Mouse (Mus musculus) kidney, postnatal 36 days (tissue): ENCODE results near the gene Ncln.
"Not testable (repeated sequence)": the region's sequence is repeated elsewhere in the genome, so short reads cannot be mapped to it uniquely, and the experiment has no call there.

ENCODE experiments used
- DNase-seq, 2 experiments: peaks; one replicate each; pipeline ENCODE4 v3.0.0; 2021 to 2022; ENCODE audit warnings: mixed read lengths in 2 of 2

Ncln gene

GRCm38 (mm10) chr10:81461673-81462414 is 34.3 kb downstream of the Ncln start:
- peak in 1 of 2 experiments; percentile 24 for DNase-seq

- no peak for DNase-seq
Observed at GRCm38 (mm10) chr10:81460951-81461350, 35.2 kb downstream of the Ncln start.

DNA sequence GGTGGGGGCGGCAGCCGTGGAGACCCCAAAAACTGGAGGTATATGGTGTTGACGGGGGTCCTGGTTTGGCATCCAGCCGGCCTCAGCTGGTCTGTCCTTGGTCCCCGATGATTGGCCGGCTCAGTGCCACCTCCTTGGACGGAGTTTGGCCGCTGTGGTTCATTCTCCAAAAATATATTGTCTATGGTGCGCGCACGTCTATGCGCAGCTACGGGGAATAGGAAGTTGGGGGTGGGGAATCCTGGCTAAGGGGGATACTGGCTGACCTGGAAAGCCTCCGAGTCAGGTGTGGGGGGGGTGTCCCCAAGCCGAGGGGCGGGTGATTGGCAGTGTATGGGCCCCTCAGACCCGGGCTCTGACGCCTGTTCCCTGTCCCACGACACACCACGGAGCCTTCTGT is 35.7 kb downstream of the Ncln start:
- no peak for DNase-seq

- no peak for DNase-seq
Observed at GRCm38 (mm10) chr10:81459399-81459798, 36.8 kb downstream of the Ncln start.

- no peak for DNase-seq
Observed at GRCm38 (mm10) chr10:81458267-81458666, 37.9 kb downstream of the Ncln start.

- DNase-seq, result no peak
Observed at GRCm38 (mm10) chr10:81457624-81458023, 38.6 kb downstream of the Ncln start.

DNA sequence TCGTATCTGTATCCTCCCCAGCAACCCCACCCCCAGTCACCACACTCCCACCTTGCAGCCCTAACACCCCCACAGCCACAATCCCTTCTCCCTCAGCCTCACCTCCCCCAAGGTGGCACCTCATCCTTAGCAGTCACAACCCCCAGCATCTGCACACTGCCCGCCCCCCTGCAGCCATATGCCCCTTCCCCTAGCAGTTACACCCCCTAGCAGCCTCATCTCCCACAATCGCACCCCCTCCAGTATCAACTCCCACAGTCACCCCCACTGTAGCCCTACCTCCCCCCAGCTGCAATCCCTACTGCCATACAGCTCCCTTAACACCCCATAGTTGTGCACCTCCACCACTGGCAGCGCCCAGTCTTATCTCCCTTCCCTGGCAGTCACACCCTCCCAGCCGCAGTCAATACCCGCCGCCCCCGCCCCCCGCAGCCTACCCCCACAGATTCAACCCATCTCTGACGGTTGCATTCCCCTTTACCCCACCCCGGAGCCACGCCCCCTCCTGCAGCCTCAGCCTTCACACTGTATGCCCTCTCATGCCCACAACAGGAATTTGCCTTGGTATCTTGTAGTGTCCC is 39.1 kb downstream of the Ncln start:
- no peak for DNase-seq

DNA sequence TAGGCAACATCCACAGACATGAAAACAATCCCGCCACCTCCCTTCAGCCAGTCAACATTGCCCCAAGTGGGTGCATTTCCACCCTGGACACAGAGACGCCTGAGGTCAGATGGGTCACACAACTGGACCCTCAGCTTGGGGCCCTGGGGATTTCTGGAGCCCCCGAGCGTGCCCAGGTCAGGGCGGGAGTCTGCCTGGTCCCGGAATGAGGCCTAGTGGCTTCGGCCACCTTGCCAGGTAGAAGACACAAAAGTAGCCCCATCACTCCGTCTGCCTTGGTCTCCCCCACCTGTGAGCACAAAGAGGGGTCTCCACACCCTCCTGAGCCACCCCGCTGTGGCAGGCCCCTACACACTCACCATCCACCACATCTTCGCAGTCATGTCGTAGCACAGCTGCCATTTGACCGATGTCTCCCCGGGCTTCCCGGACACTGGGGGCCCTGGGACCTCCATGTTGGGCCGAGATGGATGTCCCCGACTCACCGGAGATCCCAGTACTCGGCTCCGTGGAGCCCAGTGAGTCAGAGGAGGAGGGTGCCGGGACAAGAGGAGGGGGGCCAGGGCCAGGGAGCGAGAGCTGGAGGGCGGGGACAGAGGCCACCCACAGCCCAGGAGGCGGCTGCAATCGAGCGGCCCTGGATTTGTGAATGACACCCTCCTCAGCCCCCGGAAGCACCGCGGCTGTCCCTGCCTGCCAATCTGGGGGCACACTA is 40.9 kb downstream of the Ncln start, which contains the start of gene Nfic:
Gene Nfic, minus strand, starts transcription at position 455 of the 715 bp plus-strand sequence.
- no peak for DNase-seq

- DNase-seq, result no peak
Observed at GRCm38 (mm10) chr10:81454106-81454505, 42.1 kb downstream of the Ncln start.

GRCm38 (mm10) chr10:81452947-81453288 is 43.3 kb downstream of the Ncln start:
- no peak for DNase-seq

GRCm38 (mm10) chr10:81452237-81452946 is 43.8 kb downstream of the Ncln start:
- DNase-seq, result no peak

DNA sequence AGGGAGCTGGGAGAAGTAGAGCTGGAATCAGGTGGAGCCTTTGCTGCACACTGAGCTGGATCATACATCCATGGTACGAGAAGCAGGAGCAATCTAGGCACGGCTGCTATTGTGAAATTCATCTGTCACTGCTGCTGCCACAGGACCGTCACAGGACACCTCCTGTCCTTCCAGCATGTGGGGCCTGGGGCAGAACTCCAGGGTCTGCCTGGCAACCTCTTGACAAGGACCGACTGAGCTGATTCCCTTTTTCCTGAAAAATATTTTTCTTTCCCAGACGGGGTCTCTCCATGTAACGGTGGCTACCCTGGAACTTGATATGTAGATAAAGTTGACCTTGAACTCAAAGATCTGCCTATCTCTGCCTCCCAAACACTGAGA is 44.8 kb downstream of the Ncln start:
- DNase-seq, result no peak

DNA sequence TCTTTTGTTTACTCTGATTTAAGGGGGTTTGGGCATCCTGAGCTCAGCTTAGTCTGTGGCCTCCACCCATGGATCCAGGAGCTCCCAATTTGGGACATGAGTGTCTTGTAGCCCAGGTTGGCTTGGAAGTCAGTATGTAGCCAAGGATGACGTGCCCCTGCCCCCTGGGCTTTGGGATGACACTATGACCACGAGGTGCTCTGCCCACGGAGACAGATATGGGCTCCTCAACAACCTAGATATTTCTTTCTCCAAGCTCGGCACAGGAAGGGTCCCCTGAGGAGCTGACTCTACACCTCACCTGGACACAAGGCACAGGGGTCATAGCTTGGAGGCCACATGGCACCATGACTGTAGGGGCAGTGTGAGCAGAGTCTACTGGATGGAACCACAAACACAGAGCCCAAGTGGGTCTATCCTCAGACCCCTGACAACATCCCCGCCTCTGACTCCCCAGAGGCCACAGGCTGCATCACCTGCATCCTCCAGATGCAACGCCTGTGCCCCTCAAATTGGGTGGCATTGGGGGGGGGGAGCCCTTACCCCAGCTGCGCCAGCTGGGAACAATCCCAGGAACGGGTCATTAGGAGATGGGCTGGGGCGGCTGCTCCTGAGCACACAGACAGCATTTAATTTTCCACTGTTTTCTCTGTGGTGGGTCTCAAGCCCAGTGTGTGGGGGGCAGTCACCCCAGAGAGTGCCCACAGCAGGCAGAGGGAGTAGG is 45.4 kb downstream of the Ncln start:
- DNase-seq, result no peak

- DNase-seq, result peak; percentile 82 to 93
Observed at GRCm38 (mm10) chr10:81450140-81450539, 46.1 kb downstream of the Ncln start.

GRCm38 (mm10) chr10:81445516-81445915 is 50.7 kb downstream of the Ncln start:
- not testable (repeated sequence) for DNase-seq

DNA sequence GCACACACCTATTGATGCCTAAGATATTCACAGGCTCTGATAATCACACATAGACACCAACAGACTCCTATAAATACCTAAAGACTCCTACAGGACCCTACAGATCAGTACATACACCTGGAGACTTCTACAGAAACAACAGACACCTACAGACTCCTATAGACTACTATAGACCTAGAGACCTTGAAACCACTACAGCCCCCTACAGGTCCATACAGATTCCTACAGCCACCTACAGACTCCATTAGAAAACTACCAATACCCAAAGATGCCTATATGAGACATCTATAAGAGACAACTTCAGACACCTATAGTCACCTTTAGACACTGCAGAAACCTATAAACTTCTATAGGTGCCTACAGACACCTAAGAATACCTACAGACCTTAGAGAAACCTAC is 55.2 kb downstream of the Ncln start:
- no peak for DNase-seq
